Mouse (Mus musculus): ENCODE measurements around the gene Atp2c2. TPM values are rescaled to one million over a fixed set of nuclear protein-coding genes. Genes with fewer than 3 reads are reported as not detected.

Atp2c2 gene
- polyA plus RNA-seq, 1 experiment from 2014 or later: 2.4 TPM

DNA sequence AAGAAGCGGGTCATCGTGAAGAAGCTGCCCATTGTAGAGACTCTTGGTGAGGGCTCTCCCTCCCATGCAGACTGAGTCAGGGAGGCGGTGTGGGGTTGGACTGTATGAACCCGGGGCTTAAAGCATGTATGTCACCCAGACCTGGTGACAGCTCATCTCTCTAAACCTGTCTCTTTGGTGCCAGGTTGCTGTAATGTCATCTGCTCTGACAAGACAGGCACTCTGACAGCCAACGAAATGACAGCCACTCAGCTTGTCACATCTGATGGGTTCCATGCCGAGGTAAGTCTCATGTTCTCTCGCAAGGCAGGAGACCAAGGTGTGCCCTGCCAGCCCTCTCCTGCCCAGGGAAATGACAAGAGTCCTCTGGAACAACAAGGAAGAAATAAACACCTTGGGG lies 42.6 kb downstream of the Atp2c2 start:
- no peak overlapping the region for H3K9ac ChIP-seq (ENCODE audit: low read depth, low read length)
- H3K36me3 ChIP-seq (ENCODE audit: control insufficient read depth, insufficient read depth): no peaks in the 10 kb centered on the region
- no peak overlapping the region for H3K4me3 ChIP-seq (ENCODE audit: low read depth, low read length)
- no peak for TF ChIP-seq CTCF (IDR thresholded peaks at IDR 0.05; ENCODE audit: low read depth)
- 89% methylated on average over 7 of the region's 7 CpGs for WGBS
- no peak overlapping the region for H3K4me2 ChIP-seq (replicated peaks; ENCODE audit: low read depth)
- no peaks in the 10 kb centered on the region for H3K4me1 ChIP-seq (replicated peaks; ENCODE audit: control insufficient read depth, insufficient read depth, low read length)
- ATAC-seq: no peak
- H3K27me3 ChIP-seq (replicated peaks; ENCODE audit: control insufficient read depth, insufficient read depth, low read length): no peaks in the 10 kb centered on the region
- H3K27ac ChIP-seq (ENCODE audit: low read depth, low read length): no peak overlapping the region
- H3K9me3 ChIP-seq (ENCODE audit: control insufficient read depth): no peaks in the 10 kb centered on the region

DNA sequence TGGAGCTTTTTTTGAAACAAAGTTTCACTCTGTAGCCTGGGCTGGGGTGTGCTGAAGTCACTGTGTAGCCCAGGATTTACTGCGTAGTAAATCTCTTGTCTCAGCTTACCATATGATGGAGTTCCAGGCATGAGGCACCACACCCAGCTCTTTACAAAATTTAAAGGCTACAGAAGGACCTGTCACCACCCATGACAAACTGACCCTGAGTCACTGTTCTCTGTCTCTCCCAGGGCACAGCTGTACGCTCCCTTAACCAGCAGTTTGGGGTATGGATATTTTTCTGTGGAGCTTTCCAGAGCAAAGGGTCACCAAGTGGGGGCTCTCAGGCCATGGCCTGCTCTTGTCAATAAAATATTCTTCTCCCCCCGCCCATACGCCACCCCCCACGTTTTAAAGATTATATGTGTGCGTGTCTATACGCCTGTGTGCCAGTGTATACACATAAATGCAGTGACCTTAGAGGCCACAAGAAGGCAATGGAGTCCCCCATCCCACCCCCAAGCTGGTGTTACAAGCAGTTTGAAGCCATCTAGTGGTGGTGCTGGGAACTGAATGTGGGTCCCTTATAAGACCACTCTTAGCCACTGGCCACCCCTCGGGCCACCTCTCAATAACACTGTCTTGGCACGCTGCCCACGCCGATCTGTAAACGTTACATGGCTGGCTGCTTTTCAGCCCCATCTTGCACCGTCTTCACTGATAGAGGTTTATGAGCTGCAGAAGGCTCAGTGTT lies 43.6 kb downstream of the Atp2c2 start:
- Histone ChIP-seq H3K4me3 (ENCODE audit: low read depth, low read length) (no peak overlapping the region), H3K36me3 (ENCODE audit: control insufficient read depth, insufficient read depth) (no peaks in the 10 kb centered on the region), H3K4me2 (replicated peaks; ENCODE audit: low read depth) (no peak overlapping the region), H3K9ac (ENCODE audit: low read depth, low read length) (no peak overlapping the region), H3K9me3 (ENCODE audit: control insufficient read depth) (no peaks in the 10 kb centered on the region), H3K4me1 (replicated peaks; ENCODE audit: control insufficient read depth, insufficient read depth, low read length) (no peaks in the 10 kb centered on the region), H3K27me3 (replicated peaks; ENCODE audit: control insufficient read depth, insufficient read depth, low read length) (no peaks in the 10 kb centered on the region), H3K27ac (ENCODE audit: low read depth, low read length) (no peak overlapping the region)
- WGBS: 53% methylated on average over 13 of the region's 13 CpGs
- peak; percentile 80 for TF ChIP-seq CTCF (IDR thresholded peaks at IDR 0.05; ENCODE audit: low read depth)
- no peak for ATAC-seq

DNA sequence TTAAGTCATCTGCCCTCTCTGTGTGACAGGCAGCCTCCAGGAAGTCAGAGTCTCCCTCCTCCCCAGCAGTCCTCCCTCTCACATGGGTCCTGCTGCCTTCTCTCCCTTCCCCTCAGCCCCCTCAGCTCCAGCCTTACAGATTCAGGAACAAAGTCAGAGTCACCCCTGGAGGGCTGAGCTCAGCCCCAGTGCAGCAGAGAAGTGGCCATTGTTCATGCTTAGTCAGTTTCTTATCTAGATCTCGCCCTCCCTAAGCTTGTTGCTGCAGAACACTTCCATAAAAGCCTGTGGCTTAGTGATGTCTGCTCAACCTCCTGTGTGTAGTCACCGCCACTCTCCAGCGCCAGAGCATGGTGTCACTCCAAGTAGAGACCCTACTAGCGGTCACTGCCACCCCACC lies 44.8 kb downstream of the Atp2c2 start:
- Histone ChIP-seq H3K9ac (ENCODE audit: low read depth, low read length) (no peak overlapping the region), H3K4me3 (ENCODE audit: low read depth, low read length) (no peak overlapping the region), H3K4me1 (replicated peaks; ENCODE audit: control insufficient read depth, insufficient read depth, low read length) (no peaks in the 10 kb centered on the region), H3K27me3 (replicated peaks; ENCODE audit: control insufficient read depth, insufficient read depth, low read length) (no peaks in the 10 kb centered on the region), H3K36me3 (ENCODE audit: control insufficient read depth, insufficient read depth) (no peaks in the 10 kb centered on the region), H3K27ac (ENCODE audit: low read depth, low read length) (no peak overlapping the region), H3K9me3 (ENCODE audit: control insufficient read depth) (no peaks in the 10 kb centered on the region), H3K4me2 (replicated peaks; ENCODE audit: low read depth) (no peak overlapping the region)
- WGBS: 69% methylated on average over 4 of the region's 4 CpGs
- ATAC-seq: no peak
- no peak for TF ChIP-seq CTCF (IDR thresholded peaks at IDR 0.05; ENCODE audit: low read depth)

DNA sequence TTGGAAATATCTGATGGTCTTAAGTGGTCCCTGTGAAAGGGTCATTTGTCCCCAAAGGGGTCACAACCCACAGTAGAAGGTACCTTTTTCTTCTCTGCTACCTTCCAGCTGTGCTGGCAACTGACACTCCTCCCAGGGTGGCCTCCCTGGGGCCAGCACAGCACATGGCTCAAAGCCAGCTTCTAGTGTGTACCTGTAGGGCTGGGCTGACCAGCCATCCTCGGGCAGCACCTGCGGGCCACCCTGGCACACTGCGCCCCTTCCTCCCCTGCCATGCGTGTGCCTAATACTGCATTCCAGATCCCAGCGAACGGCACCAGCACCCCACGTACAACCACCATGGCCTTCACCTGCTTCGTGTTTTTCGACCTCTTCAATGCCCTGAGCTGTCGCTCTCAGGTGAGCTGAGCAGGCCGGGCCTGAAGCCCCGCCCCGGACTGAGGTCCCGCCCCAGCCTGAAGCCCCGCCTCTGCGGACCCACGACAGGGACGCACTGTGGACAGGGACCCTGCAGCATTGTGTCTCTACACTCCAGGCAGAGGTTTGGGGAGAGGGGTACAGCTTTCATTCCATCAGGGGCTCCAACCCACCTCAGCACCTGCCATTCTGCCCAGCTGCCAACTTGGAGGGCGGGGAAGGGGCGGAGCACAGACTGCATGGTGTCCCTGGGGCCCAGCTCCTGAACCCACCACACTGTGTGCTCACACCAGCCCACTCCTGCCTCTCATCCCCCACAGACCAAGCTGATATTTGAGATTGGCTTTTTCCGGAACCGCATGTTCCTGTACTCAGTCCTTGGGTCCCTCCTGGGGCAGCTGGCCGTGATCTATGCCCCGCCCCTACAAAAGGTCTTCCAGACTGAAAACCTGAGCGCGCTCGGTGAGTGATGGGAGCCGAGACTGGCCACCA lies 55.7 kb downstream of the Atp2c2 start:
- Histone ChIP-seq H3K27me3 (replicated peaks; ENCODE audit: control insufficient read depth, insufficient read depth, low read length) (no peaks in the 10 kb centered on the region), H3K4me2 (replicated peaks; ENCODE audit: low read depth) (peak overlapping the region; percentile 60), H3K9ac (ENCODE audit: low read depth, low read length) (no peak overlapping the region), H3K4me1 (replicated peaks; ENCODE audit: control insufficient read depth, insufficient read depth, low read length) (no peaks in the 10 kb centered on the region), H3K9me3 (ENCODE audit: control insufficient read depth) (no peaks in the 10 kb centered on the region), H3K4me3 (ENCODE audit: low read depth, low read length) (peak overlapping the region; percentile 27), H3K36me3 (ENCODE audit: control insufficient read depth, insufficient read depth) (peaks cover 6% of the 10 kb centered on the region; the same call in 1 of the 2 replicates), H3K27ac (ENCODE audit: low read depth, low read length) (no peak overlapping the region)
- 23% methylated on average over 28 of the region's 28 CpGs for WGBS
- peak; percentile 76 for ATAC-seq
- peak; percentile 36; the same call in 1 of the 2 replicates for TF ChIP-seq CTCF (IDR thresholded peaks at IDR 0.05; ENCODE audit: low read depth)

DNA sequence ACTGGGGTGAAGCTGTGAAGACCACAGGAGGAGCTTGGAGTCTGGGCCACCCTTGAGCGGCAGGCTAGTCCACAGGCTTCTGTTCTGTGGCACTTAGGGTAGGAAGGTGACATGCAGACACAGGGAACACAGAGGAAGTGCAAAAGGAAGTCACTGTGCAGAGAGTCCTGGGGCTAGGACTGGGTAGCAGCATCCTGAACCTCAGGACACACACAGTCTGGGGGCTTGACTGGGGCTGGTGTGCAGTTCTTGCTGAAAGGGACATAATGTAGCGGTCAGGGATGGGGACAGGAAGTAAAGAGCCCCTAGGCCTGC lies 56.3 kb downstream of the Atp2c2 start:
- no peak for TF ChIP-seq CTCF (IDR thresholded peaks at IDR 0.05; ENCODE audit: low read depth)
- H3K9me3 ChIP-seq (ENCODE audit: control insufficient read depth): no peaks in the 10 kb centered on the region
- H3K36me3 ChIP-seq (ENCODE audit: control insufficient read depth, insufficient read depth): peaks cover 6% of the 10 kb centered on the region; the same call in 1 of the 2 replicates
- no peak overlapping the region for H3K9ac ChIP-seq (ENCODE audit: low read depth, low read length)
- no peak for ATAC-seq
- H3K4me3 ChIP-seq (ENCODE audit: low read depth, low read length): peak overlapping the region; percentile 27; the same call in 1 of the 2 replicates
- peak overlapping the region; percentile 60 for H3K4me2 ChIP-seq (replicated peaks; ENCODE audit: low read depth)
- no peaks in the 10 kb centered on the region for H3K27me3 ChIP-seq (replicated peaks; ENCODE audit: control insufficient read depth, insufficient read depth, low read length)
- H3K27ac ChIP-seq (ENCODE audit: low read depth, low read length): no peak overlapping the region
- WGBS: 93% methylated on average over 2 of the region's 2 CpGs
- H3K4me1 ChIP-seq (replicated peaks; ENCODE audit: control insufficient read depth, insufficient read depth, low read length): no peaks in the 10 kb centered on the region

DNA sequence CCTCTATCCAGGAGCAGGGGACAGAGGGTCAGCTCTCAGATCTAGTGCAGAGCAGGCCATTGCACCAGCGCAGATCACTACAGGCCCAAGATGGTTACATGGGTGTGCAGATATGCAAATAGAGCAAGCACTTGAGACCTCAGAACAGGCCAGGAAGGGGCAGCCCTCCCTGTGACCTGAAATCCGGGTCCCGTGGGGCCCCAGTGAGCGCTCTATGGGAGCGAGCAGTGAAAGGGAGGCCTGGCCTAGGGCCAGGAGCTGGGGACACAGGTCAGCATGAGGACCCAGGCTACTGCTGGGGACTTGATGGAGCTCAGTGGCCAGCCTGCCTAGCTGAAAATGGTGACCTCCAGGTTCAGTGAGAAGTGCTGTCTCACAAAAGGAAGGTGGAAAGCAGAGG lies 56.7 kb downstream of the Atp2c2 start:
- 46% methylated on average over 5 of the region's 5 CpGs for WGBS
- Histone ChIP-seq H3K27ac (ENCODE audit: low read depth, low read length) (no peak overlapping the region), H3K4me3 (ENCODE audit: low read depth, low read length) (no peak overlapping the region), H3K4me2 (replicated peaks; ENCODE audit: low read depth) (no peak overlapping the region), H3K9ac (ENCODE audit: low read depth, low read length) (no peak overlapping the region), H3K9me3 (ENCODE audit: control insufficient read depth) (no peaks in the 10 kb centered on the region), H3K36me3 (ENCODE audit: control insufficient read depth, insufficient read depth) (peaks cover 11% of the 10 kb centered on the region; the same call in 1 of the 2 replicates), H3K27me3 (replicated peaks; ENCODE audit: control insufficient read depth, insufficient read depth, low read length) (no peaks in the 10 kb centered on the region), H3K4me1 (replicated peaks; ENCODE audit: control insufficient read depth, insufficient read depth, low read length) (no peaks in the 10 kb centered on the region)
- ATAC-seq: no peak
- TF ChIP-seq CTCF (IDR thresholded peaks at IDR 0.05; ENCODE audit: low read depth): no peak
